Mouse (Mus musculus) testis, adult 2 months (tissue): ENCODE data around the gene Dck. TPM values are rescaled to one million over a fixed set of nuclear protein-coding genes. Genes with fewer than 3 reads are reported as not detected.

Experiments used
- H3K27ac ChIP-seq: fragments of 200-500 bp; 2 replicates; pipeline ENCODE4 v1.5.1; 2012; ENCODE audit warnings: low read depth, low read length; ENCODE audit not compliant: control insufficient read depth, insufficient read depth
- H3K27me3 ChIP-seq: fragments of 200-500 bp; 2 replicates; pipeline ENCODE4 v1.6.1; 2012; ENCODE audit warnings: mild to moderate bottlenecking, low read length, moderate library complexity; ENCODE audit not compliant: control insufficient read depth, insufficient read depth
- H3K36me3 ChIP-seq: fragments of 200-500 bp; 2 replicates; pipeline ENCODE4 v1.6.1; 2012; ENCODE audit warnings: mild to moderate bottlenecking, low read length; ENCODE audit not compliant: control insufficient read depth, insufficient read depth
- H3K4me1 ChIP-seq: fragments of 200-500 bp; 2 replicates; pipeline ENCODE4 v1.6.1; 2012; ENCODE audit warnings: low read length; ENCODE audit not compliant: control insufficient read depth, insufficient read depth
- H3K4me3 ChIP-seq: fragments of 200-500 bp; 2 replicates; pipeline ENCODE4 v1.5.1; 2012; ENCODE audit warnings: low read depth, mild to moderate bottlenecking, low read length, moderate library complexity, mixed read lengths; ENCODE audit not compliant: control insufficient read depth
- CTCF ChIP-seq: fragments of 200-500 bp; IDR thresholded peaks from 2 replicates; pipeline ENCODE4 v1.5.1; 2012; ENCODE audit warnings: low read depth, mild to moderate bottlenecking, inconsistent platforms, low read length, moderate library complexity; ENCODE audit not compliant: control insufficient read depth, insufficient read depth, insufficient replicate concordance
- POLR2A ChIP-seq: fragments of 200-500 bp; IDR thresholded peaks from 2 replicates; pipeline ENCODE4 v1.6.1; 2012; ENCODE audit warnings: low read depth, mild to moderate bottlenecking, inconsistent platforms, low read length, moderate library complexity; ENCODE audit not compliant: control insufficient read depth
- polyA plus RNA-seq: library from polyadenylated mRNA; depleted of rRNA; stranded (reverse); fragments of >200 nt; gene quantifications from 2 replicates; pipeline ENCODE4 v1.2.3, GENCODE M21; 2012

The Dck gene
- polyA plus RNA-seq, 1 experiment = 1.8 TPM

- Histone ChIP-seq H3K4me3 (no peak overlapping the region), H3K27ac (no peak overlapping the region), H3K36me3 (no peaks in the 10 kb centered on the region), H3K27me3 (no peaks in the 10 kb centered on the region), H3K4me1 (peaks cover 3% of the 10 kb centered on the region; the same call in 1 of the 2 replicates)
- TF ChIP-seq POLR2A (no peak), CTCF (no peak)
Measured at GRCm38 (mm10) chr5:88766121-88766520, 1.3 kb downstream of the Dck start.

GRCm38 (mm10) chr5:88766863-88767262 is 2.1 kb downstream of the Dck start:
- TF ChIP-seq CTCF = no peak
- no peak for TF ChIP-seq POLR2A
- H3K4me3 ChIP-seq = no peak overlapping the region
- H3K27ac ChIP-seq = no peak overlapping the region
- H3K36me3 ChIP-seq = no peaks in the 10 kb centered on the region
- no peaks in the 10 kb centered on the region for H3K27me3 ChIP-seq
- H3K4me1 ChIP-seq = peaks cover 3% of the 10 kb centered on the region; the same call in 1 of the 2 replicates

- Histone ChIP-seq H3K4me1 (peaks cover 3% of the 10 kb centered on the region; the same call in 1 of the 2 replicates), H3K27me3 (no peaks in the 10 kb centered on the region), H3K27ac (no peak overlapping the region), H3K36me3 (no peaks in the 10 kb centered on the region), H3K4me3 (no peak overlapping the region)
- TF ChIP-seq CTCF = no peak
- TF ChIP-seq POLR2A = no peak
Measured at GRCm38 (mm10) chr5:88768201-88768600, 3.4 kb downstream of the Dck start.

GRCm38 (mm10) chr5:88782072-88782765 is 17.4 kb downstream of the Dck start:
- TF ChIP-seq CTCF (no peak), POLR2A (no peak)
- Histone ChIP-seq H3K4me1 (no peaks in the 10 kb centered on the region), H3K4me3 (no peak overlapping the region), H3K36me3 (no peaks in the 10 kb centered on the region), H3K27ac (no peak overlapping the region), H3K27me3 (no peaks in the 10 kb centered on the region)

- H3K4me3 ChIP-seq = no peak overlapping the region
- TF ChIP-seq POLR2A = no peak
- TF ChIP-seq CTCF = no peak
- H3K27me3 ChIP-seq = no peaks in the 10 kb centered on the region
- no peaks in the 10 kb centered on the region for H3K36me3 ChIP-seq
- H3K27ac ChIP-seq = no peak overlapping the region
- no peaks in the 10 kb centered on the region for H3K4me1 ChIP-seq
Measured at GRCm38 (mm10) chr5:88785059-88785458, 20.3 kb downstream of the Dck start.

GRCm38 (mm10) chr5:88790675-88791074 is 25.9 kb downstream of the Dck start:
- H3K36me3 ChIP-seq = no peaks in the 10 kb centered on the region
- TF ChIP-seq CTCF (no peak), POLR2A (no peak)
- H3K4me3 ChIP-seq = no peak overlapping the region
- H3K27ac ChIP-seq = no peak overlapping the region
- H3K4me1 ChIP-seq = peaks cover 3% of the 10 kb centered on the region
- H3K27me3 ChIP-seq = no peaks in the 10 kb centered on the region

- no peaks in the 10 kb centered on the region for H3K27me3 ChIP-seq
- H3K27ac ChIP-seq = no peak overlapping the region
- peaks cover 3% of the 10 kb centered on the region for H3K4me1 ChIP-seq
- no peaks in the 10 kb centered on the region for H3K36me3 ChIP-seq
- no peak for TF ChIP-seq POLR2A
- TF ChIP-seq CTCF = peak; percentile 73; the same call in 1 of the 2 replicates
- H3K4me3 ChIP-seq = no peak overlapping the region
Measured at GRCm38 (mm10) chr5:88791256-88792245, 26.8 kb downstream of the Dck start.
